Mouse (Mus musculus): ENCODE data around the gene Nlrc5.

Gene Nlrc5

DNA sequence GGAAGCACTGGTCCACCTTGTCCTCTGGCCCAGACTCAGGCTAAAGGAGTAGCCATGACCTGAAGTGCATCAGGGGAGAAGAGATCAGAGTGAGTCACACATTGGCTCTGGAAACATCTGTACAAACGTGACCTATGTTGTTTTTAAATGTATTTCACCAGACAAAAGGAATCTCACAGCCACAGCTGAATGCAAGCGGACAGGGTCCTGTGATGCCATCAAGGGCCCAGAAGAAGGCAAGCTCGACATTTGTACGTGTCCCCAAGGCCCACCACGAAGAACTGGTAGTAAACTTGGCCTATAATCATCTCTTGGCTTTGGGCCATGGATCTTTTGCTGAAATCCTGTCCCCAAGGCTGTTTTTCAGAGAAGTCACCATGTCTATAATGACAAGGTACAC, 35.5 kb downstream of the Nlrc5 start:
- DNase-seq (ENCODE audit: low read depth, low spot score), result no peak

GRCm38 (mm10) chr8:94470794-94471193, 36.6 kb downstream of the Nlrc5 start:
- no peak for DNase-seq (ENCODE audit: low read depth, low spot score)

GRCm38 (mm10) chr8:94471281-94471680, 37.1 kb downstream of the Nlrc5 start:
- no peak for DNase-seq (ENCODE audit: low read depth, low spot score)

GRCm38 (mm10) chr8:94472741-94473140, 38.6 kb downstream of the Nlrc5 start:
- no peak for DNase-seq (ENCODE audit: low read depth, low spot score)

GRCm38 (mm10) chr8:94473431-94473830, 39.3 kb downstream of the Nlrc5 start:
- no peak for DNase-seq (ENCODE audit: low read depth, low spot score)

DNA sequence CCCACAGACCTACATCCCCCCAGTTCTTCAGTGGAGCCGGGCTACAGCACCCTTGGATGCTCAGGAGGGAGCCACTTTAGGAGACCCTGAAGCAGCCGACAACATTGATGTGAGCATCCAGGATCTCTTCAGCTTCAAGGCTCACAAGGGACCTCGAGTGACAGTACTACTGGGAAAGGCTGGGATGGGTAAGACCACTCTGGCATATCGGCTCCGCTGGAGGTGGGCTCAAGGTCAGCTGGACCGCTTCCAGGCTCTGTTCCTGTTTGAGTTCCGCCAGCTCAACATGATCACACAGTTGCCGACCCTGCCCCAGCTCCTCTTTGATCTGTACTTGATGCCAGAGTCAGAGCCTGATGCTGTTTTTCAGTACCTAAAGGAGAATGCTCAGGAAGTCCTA, 41.6 kb downstream of the Nlrc5 start:
- no peak for DNase-seq (ENCODE audit: low read depth, low spot score)

DNA sequence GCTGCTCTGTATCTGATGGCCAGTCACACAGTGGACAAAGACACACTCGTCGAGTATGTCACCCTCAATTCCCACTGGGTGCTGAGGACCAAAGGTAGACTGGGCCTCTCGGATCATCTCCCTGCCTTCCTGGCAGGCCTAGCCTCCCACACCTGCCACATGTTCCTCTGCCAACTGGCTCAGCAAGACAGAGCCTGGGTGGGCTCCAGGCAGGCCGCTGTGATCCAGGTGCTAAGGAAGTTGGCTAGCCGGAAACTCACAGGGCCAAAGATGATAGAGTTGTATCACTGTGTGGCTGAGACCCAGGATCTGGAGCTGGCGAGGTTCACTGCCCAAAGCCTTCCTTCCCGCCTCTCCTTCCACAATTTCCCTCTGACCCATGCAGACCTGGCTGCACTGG, 42.7 kb downstream of the Nlrc5 start:
- no peak for DNase-seq (ENCODE audit: low read depth, low spot score)

- no peak for DNase-seq (ENCODE audit: low read depth, low spot score)
Observed at GRCm38 (mm10) chr8:94482051-94482450, 47.9 kb downstream of the Nlrc5 start.

DNA sequence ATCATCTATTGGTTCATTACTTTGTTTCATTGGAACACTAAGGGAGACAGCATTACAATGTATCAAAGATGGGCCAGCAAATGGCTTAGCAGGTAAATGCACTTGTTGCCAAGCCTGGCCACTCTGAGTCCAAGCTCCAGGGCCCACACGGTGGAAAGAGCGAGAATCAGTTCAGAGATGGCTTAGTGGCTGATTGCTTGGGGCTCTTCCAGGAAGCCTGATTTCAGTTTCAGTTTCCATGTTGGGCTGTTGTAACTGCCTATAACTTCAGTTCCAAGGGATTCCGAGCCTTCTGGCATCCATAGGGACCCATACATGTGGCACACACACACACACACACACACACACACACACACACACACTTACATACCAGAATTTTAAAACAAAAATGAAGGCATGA, 51.1 kb downstream of the Nlrc5 start:
- no peak for DNase-seq (ENCODE audit: low read depth, low spot score)

GRCm38 (mm10) chr8:94485882-94486281, 51.7 kb downstream of the Nlrc5 start:
- no peak for DNase-seq (ENCODE audit: low read depth, low spot score)

DNA sequence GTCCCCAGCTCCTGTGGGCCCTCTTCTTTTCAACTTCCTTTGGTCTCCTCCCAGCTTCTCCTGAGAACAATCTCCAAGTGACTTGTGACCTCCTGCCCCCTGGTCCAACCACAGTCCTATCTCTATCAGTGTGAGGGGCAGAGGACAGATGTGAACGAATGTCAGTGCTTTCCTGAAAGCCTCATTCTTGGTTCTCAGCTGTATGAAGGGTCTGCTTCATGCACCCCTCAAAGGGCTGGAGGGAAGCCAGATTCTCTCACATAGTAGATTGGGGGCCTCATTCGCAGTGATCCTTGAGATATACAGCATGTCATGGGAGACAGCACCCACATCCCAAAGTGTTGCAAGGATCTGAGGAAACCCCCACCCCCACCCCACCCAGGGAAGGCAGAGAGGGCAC, 53.9 kb downstream of the Nlrc5 start:
- DNase-seq (ENCODE audit: low read depth, low spot score), result no peak

DNA sequence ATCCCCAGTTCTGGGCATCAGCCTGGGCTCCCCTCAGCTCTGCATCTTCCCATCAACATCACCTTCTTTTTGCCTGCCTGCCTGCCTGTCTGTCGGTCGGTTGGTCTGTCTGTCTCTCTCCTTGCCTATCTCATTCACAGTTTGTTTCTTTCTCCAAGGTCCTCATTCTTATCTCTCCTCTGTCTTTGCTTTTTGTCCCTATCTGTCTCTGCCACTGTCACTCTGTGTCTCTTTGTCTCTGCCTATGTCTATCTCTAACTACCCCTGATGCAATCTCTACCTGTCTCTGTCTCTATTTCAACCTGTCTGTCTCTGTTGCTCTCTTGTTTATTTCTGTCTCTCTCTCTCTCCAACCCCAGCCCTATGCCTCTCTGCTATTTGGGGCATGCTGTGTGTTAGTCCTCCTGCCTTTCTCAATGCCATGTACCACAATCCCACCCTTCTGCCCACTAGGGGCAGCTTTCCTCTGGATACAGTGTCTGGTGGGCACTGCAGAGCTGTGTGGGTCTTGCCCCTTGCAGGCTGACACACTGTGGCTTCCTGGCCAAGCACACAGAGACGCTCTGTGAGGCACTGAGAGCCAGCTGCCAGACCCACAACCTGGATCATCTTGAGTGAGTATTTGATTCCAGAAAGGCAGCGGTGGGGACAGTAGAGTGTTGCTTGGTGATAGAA, 55.8 kb downstream of the Nlrc5 start:
- no peak for DNase-seq (ENCODE audit: low read depth, low spot score)

DNA sequence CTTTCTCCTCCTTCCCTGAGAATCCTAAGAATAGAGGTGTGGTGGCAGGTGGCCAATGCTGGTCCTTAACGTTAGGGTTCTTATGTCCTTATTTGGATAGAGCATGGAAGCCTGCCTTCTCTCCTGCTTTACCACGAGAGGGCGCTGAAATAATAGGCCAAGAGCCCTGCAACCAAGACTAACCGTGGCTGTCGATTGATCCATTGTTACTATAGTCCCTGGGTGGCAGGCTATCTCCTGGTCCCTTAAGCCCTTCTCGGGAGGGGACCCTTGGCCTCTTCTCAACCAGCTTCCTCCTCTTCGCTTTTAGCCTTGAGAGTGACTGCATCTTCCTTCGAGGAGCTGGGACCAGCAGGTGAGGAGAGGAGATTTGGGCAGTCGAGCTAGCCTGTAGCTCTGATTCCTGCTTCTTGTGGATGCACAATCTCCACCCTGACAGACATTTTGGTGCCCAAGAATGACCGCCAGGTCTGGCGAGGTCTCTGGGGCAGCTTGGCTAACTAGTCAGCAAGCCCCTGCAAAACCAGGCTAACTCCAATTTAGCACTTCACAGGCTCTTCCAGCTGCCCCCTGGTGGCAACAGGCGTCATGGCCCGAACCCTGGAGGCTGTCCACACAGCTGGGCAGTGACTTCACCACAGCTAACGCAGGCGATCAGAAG, 58.0 kb downstream of the Nlrc5 start:
- peak; percentile 47 for DNase-seq (ENCODE audit: low read depth, low spot score)

DNA sequence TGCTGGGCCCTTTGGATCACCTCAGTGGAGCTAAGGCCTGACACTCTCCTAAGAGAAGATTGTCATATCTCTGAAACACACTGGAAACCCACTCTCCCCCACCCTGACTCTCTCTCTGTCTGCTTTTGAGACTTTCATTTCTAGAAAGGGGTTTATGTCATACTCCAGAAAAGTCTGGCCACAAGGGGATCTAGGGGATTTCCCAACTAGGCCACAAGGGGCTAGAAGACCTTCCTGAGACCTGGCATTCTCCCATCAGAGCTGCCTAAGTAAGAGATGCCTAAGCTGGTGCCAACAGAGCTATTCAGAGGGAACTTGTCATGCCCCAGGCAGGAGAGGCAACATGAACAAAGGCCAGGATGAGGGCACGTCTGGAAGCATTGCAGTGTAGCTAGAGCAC, 59.1 kb downstream of the Nlrc5 start:
- no peak for DNase-seq (ENCODE audit: low read depth, low spot score)

GRCm38 (mm10) chr8:94515430-94516208, 81.5 kb downstream of the Nlrc5 start:
- no peak for DNase-seq (ENCODE audit: low read depth, low spot score)

- no peak for DNase-seq (ENCODE audit: low read depth, low spot score)
Observed at GRCm38 (mm10) chr8:94516209-94516593, 82.0 kb downstream of the Nlrc5 start.

DNA sequence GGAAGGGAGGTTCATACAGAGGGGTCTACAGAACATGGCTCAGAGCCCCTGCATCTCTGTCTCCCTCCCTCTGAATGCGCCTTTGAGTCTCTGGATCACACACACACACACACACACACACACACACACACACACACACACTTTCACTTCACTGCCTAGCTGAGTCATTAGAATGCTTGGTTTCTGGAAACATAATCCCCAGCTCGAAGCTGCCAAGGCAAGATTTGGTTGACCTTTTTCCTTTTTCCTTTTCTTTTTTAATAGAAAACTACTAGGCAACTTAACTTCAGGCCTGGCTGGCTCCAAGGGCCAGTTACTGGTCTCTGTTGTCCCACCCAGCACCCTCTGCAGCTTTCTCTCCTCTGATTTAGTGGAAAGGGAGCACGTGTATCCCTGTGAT, 82.6 kb downstream of the Nlrc5 start:
- no peak for DNase-seq (ENCODE audit: low read depth, low spot score)

DNA sequence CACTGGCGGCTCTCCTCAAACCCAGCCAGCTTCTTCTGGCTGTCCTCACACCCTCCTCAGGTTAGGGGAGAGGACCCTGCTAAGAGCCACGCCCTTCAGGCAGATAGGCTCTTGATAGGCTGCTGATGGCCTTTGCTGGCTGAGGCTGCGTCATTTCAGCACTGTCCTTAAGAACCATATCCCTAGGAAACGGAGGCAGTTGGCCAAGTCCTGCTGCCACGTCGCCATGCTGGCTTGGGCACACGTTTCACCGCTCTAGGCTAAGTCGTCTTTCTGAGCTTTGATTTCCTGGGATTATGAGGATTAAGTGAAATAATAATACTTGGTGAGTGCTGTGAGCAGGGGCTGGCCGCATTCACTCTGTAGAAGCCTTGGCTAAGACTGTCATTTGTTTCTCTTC, 84.2 kb downstream of the Nlrc5 start:
- DNase-seq (ENCODE audit: low read depth, low spot score), result no peak

- DNase-seq (ENCODE audit: low read depth, low spot score), result no peak
Observed at GRCm38 (mm10) chr8:94519021-94519420, 84.9 kb downstream of the Nlrc5 start.

- DNase-seq (ENCODE audit: low read depth, low spot score), result no peak
Observed at GRCm38 (mm10) chr8:94521481-94521880, 87.3 kb downstream of the Nlrc5 start.

- DNase-seq (ENCODE audit: low read depth, low spot score), result no peak
Observed at GRCm38 (mm10) chr8:94522482-94522881, 88.3 kb downstream of the Nlrc5 start.

DNA sequence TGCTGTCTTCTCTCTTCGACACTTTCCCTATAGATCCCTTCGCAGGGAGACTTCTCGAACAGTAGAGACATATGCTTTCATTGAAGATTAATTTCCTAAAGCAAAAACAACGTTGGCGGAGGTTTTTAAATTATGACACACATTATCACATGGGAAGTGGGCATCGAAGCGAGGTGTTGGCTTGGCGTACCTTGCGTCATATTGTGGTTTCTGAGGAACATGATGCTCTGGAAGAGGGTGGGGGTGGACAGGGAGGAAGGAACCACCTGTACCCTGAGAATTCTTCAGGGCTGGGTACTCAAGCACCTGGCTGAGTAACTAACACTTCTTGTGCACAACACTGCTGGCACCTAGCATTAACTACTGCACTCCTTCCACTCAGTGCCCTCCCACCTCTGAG, 90.4 kb downstream of the Nlrc5 start:
- DNase-seq (ENCODE audit: low read depth, low spot score), result no peak

GRCm38 (mm10) chr8:94527178-94527577, 93.0 kb downstream of the Nlrc5 start:
- DNase-seq (ENCODE audit: low read depth, low spot score), result no peak

All from WW6 (cell line).